Mouse (Mus musculus) G1E (cell line): Measurements from ENCODE around the gene Efl1. TPM values are rescaled to one million over a fixed set of nuclear protein-coding genes. Genes with fewer than 3 reads are reported as not detected.

Source experiments
- ATAC-seq: 2 replicates; pipeline ENCODE4 v1.8.0; 2016; ENCODE audit warnings: mild to moderate bottlenecking; ENCODE audit not compliant: insufficient number of reproducible peaks, poor library complexity, low FRiP score, severe bottlenecking; ENCODE audit errors: extremely low read depth
- DNase-seq: peaks from one replicate; pipeline ENCODE4 v3.0.0; 2012; ENCODE audit warnings: low spot score
- H3K27me3 ChIP-seq: 2 replicates; pipeline ENCODE4 v1.6.1; 2012; ENCODE audit warnings: mild to moderate bottlenecking, low read length, inconsistent platforms; ENCODE audit not compliant: insufficient read depth
- H3K36me3 ChIP-seq: replicated peaks from 2 replicates; pipeline ENCODE3; 2012; ENCODE audit warnings: mild to moderate bottlenecking, inconsistent platforms
- H3K4me1 ChIP-seq: 2 replicates; pipeline ENCODE4 v1.6.1; 2012; ENCODE audit warnings: low read depth, low read length, inconsistent platforms, mixed read lengths; ENCODE audit not compliant: insufficient read depth
- H3K4me3 ChIP-seq: 2 replicates; pipeline ENCODE4 v1.5.1; 2012; ENCODE audit warnings: low read depth, mild to moderate bottlenecking, inconsistent platforms, low read length, moderate library complexity, mixed read lengths
- H3K9me3 ChIP-seq: replicated peaks from 2 replicates; pipeline ENCODE4 v1.6.1; 2012; ENCODE audit warnings: inconsistent platforms
- CTCF ChIP-seq: IDR thresholded peaks from 2 replicates; pipeline ENCODE4 v1.5.1; 2012; ENCODE audit warnings: low read depth, low read length, inconsistent platforms, mixed read lengths
- GATA1 ChIP-seq: IDR thresholded peaks from 2 replicates; pipeline ENCODE4 v1.6.1; 2012; ENCODE audit warnings: borderline replicate concordance, low read length, inconsistent platforms, mixed read lengths
- GATA2 ChIP-seq: IDR thresholded peaks from 2 replicates; pipeline ENCODE4 v1.6.1; 2012; ENCODE audit warnings: low read depth, low read length, inconsistent platforms, borderline replicate concordance
- POLR2AphosphoS5 ChIP-seq: IDR thresholded peaks from 2 replicates; pipeline ENCODE4 v1.6.1; 2012; ENCODE audit warnings: low read depth, low read length, inconsistent platforms; ENCODE audit not compliant: insufficient replicate concordance
- TAL1 ChIP-seq: conservative IDR thresholded peaks from 2 replicates; pipeline ENCODE4 v1.6.1; 2012; ENCODE audit warnings: low read depth, low read length, inconsistent platforms, mixed read lengths
- polyA plus RNA-seq: library from polyadenylated mRNA; stranded (reverse); fragments of >175 nt; gene quantifications from 2 replicates; pipeline ENCODE4 v1.2.3, GENCODE M21; 2012
- total RNA-seq, 2 experiments: library from RNA; stranded (forward) in 1 of 2; stranded (reverse) in 1 of 2; fragments of 200-1000 nt in 1 of 2; fragments of >200 nt in 1 of 2; fragmentation: Nextera tagmentation in 1 of 2; gene quantifications; 2 replicates each; pipeline ENCODE4 v1.2.3; 2014 to 2017

Efl1 gene
- total and polyA plus RNA-seq, 3 experiments = 3.7 to 31.9 (median 23.0) TPM

- no peak for DNase-seq
- no peaks in the 10 kb centered on the region for H3K27me3 ChIP-seq
- H3K4me3 ChIP-seq = peak overlapping the region; percentile 79
- H3K4me1 ChIP-seq = peaks cover 32% of the 10 kb centered on the region
- ATAC-seq = no peak
- H3K36me3 ChIP-seq = peaks cover 23% of the 10 kb centered on the region
- TF ChIP-seq TAL1 (no peak), CTCF (no peak), GATA2 (no peak), GATA1 (no peak), POLR2AphosphoS5 (no peak)
- no peaks in the 10 kb centered on the region for H3K9me3 ChIP-seq
These were observed 505 bp upstream of the Efl1 start for GRCm38 (mm10) chr7:82647909-82648308.

GRCm38 (mm10) chr7:82649081-82649445 is 649 bp downstream of the Efl1 start:
- Histone ChIP-seq H3K4me1 (peaks cover 32% of the 10 kb centered on the region), H3K36me3 (peaks cover 25% of the 10 kb centered on the region), H3K9me3 (no peaks in the 10 kb centered on the region), H3K4me3 (peak overlapping the region; percentile 79), H3K27me3 (no peaks in the 10 kb centered on the region)
- peak; percentile 14 for DNase-seq
- TF ChIP-seq CTCF = no peak
- no peak for TF ChIP-seq GATA2
- no peak for TF ChIP-seq POLR2AphosphoS5
- TF ChIP-seq TAL1 = no peak
- TF ChIP-seq GATA1 = no peak
- no peak for ATAC-seq

GRCm38 (mm10) chr7:82664604-82665003 is 16.2 kb downstream of the Efl1 start:
- H3K4me1 ChIP-seq = no peaks in the 10 kb centered on the region
- H3K36me3 ChIP-seq = peaks cover 88% of the 10 kb centered on the region
- no peaks in the 10 kb centered on the region for H3K9me3 ChIP-seq
- H3K27me3 ChIP-seq = no peaks in the 10 kb centered on the region
- ATAC-seq = no peak
- DNase-seq = no peak
- no peak for TF ChIP-seq TAL1
- no peak for TF ChIP-seq POLR2AphosphoS5
- no peak for TF ChIP-seq CTCF
- no peak for TF ChIP-seq GATA2
- TF ChIP-seq GATA1 = no peak
- no peak overlapping the region for H3K4me3 ChIP-seq

- no peak for ATAC-seq
- H3K9me3 ChIP-seq = no peaks in the 10 kb centered on the region
These were observed 27.6 kb downstream of the Efl1 start for GRCm38 (mm10) chr7:82676001-82676400.

GRCm38 (mm10) chr7:82676834-82677233 is 28.4 kb downstream of the Efl1 start:
- H3K27me3 ChIP-seq = no peaks in the 10 kb centered on the region
- ATAC-seq = no peak

More at GRCm38 (mm10) chr7:82676001-82676400, 27.6 kb downstream of the Efl1 start:
- Histone ChIP-seq H3K4me1 (no peaks in the 10 kb centered on the region), H3K27me3 (no peaks in the 10 kb centered on the region), H3K4me3 (no peak overlapping the region), H3K36me3 (peaks cover 84% of the 10 kb centered on the region)
- DNase-seq = no peak
- no peak for TF ChIP-seq CTCF
- TF ChIP-seq GATA1 = no peak
- no peak for TF ChIP-seq POLR2AphosphoS5
- TF ChIP-seq TAL1 = no peak
- no peak for TF ChIP-seq GATA2

GRCm38 (mm10) chr7:82679901-82680300 is 31.5 kb downstream of the Efl1 start:
- no peak for TF ChIP-seq GATA2
- no peak for TF ChIP-seq POLR2AphosphoS5
- TF ChIP-seq TAL1 = no peak
- no peak for TF ChIP-seq CTCF
- TF ChIP-seq GATA1 = no peak
- no peak overlapping the region for H3K4me3 ChIP-seq
- DNase-seq (no peak), ATAC-seq (no peak)
- H3K4me1 ChIP-seq = no peaks in the 10 kb centered on the region
- peaks cover 78% of the 10 kb centered on the region for H3K36me3 ChIP-seq
- H3K27me3 ChIP-seq = no peaks in the 10 kb centered on the region
- no peaks in the 10 kb centered on the region for H3K9me3 ChIP-seq

More at GRCm38 (mm10) chr7:82676834-82677233, 28.4 kb downstream of the Efl1 start:
- Histone ChIP-seq H3K4me3 (no peak overlapping the region), H3K36me3 (peaks cover 82% of the 10 kb centered on the region), H3K9me3 (no peaks in the 10 kb centered on the region), H3K4me1 (no peaks in the 10 kb centered on the region)
- TF ChIP-seq GATA1 (no peak), CTCF (no peak), POLR2AphosphoS5 (no peak), GATA2 (no peak), TAL1 (no peak)
- DNase-seq = no peak

- peaks cover 94% of the 10 kb centered on the region for H3K36me3 ChIP-seq
- TF ChIP-seq GATA2 = no peak
These were observed 40.3 kb downstream of the Efl1 start for GRCm38 (mm10) chr7:82688736-82689135.

More at GRCm38 (mm10) chr7:82688736-82689135, 40.3 kb downstream of the Efl1 start:
- ATAC-seq (no peak), DNase-seq (no peak)
- Histone ChIP-seq H3K4me3 (no peak overlapping the region), H3K27me3 (no peaks in the 10 kb centered on the region), H3K9me3 (no peaks in the 10 kb centered on the region), H3K4me1 (peaks cover 6% of the 10 kb centered on the region; the same call in 1 of the 2 replicates)
